Mouse (Mus musculus) CD4-positive, CD25-positive, alpha-beta regulatory T cell, adult 2 months (primary cell): Measurements from ENCODE around the gene Pla2g6.

Experiments
- DNase-seq: peaks from one replicate; pipeline ENCODE4 v3.0.0-alpha.2; 2012; ENCODE audit warnings: low read depth, low spot score

Gene Pla2g6

DNA sequence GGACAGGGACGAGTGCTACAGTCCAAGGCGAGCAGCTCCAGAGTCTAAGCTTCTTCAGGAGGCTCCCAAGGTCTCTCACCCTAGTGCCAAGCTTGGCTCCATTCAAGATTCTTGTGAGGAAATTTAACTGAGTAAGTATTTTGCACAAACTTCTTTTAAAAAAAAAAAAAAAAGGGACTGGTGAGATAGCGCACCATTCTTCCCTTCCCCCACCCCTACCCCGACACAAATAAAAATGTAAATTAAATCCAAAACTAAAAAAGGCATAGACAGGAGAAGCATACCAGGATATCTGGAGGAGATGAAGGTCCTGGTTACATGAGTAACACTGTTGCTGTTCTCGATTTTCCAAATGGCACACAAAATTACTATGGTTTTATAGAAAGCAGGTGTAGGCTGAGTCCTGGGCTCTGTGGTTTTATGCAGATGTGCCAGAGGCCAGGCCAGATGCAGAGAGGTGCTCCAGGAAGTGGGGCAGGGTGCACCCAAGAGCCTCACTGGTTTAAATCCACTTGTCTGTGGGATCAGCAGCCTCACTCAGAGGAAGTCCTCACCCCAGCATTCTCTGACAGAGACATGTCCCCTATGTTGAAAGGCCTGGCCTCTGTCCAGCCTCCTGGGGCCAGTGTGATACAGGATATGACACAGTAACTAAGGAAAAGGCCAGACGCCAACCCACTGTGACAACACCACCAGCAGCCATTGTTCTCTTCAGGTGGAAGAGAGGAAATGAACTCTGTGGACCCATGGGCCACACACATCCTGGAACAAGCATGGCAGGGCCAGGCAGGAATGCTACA, 5.0 kb downstream of the Pla2g6 start:
- peak; percentile 74 for DNase-seq

DNA sequence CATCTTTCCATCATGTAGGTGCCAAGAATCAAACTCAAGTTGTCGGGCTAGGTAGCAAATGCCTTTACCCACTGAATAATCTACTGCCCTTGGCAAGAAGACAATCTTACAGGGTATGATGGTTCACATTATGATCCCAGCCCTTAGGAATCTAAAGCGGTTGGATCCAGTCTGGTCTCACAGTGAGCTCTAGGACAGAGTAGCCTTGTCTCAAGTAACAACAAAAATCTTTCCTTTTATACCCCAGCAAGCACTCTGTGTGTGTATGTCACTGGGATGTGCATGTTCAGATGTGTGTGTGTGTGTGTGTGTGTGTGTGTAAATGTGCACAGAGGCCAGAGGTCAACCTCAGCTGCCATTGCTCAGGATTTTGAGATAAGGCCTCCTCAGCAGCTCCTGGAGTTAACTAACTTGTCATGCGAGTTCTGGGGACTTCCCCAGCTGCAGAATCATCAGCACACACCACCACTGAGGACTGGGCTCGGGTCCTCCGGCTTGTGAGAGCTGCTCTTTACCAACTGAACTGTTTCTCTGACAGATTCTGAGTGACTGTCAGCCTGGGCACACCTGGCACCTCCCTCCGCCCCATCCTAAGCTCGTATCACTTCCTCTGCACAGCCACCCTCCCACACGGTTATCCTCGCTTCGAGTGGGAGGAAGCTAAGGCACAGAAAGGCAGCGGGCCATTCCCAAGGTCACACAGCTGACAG, 5.8 kb downstream of the Pla2g6 start:
- peak; percentile 73 for DNase-seq

DNA sequence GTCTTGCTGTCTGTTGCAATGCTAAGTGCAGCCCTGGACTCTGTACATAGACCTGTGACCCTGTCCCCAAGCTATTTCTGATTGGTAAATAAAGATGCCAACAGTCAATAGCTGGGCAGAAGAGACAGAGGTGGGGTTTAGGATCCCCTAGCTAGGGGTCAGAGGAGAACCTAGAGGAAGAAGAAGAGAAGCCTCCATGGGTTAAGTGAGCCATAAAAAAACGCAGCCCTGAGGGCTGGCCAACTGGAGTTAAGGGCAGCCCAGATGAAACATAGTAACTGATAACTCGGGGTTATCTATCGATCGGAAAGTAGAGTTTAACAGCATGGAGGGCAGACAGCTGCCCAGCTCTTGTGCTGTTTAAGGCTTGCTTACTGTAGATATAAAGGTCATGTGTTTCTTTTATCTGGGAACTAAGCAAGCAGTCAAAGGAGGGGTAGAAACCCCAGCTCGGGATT, 6.4 kb downstream of the Pla2g6 start:
- DNase-seq = no peak

DNA sequence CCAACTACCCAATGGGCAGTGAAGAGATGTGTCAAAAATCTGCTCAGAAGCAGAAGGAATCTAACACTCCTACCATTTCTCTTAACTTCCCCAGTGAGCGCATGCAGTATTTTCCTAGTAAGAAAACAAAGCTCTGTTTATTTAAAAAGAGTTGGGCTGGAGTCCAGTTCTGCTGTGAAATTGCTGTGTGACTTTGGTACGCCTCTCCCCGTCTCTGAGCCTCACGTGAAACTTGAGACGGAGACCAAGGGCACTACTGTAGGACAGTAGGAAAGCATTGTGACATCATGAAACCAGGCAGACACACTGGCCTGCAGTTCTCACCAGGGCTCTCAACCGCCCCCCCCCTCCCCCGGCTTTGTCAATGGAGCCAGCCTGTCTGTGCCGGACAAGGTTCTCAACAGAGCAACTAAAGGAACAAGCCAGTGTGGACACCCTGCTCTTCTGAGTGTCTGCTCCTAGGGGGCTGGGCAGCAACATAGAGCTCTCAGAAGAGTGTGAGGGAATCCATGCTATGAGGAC, 14.3 kb downstream of the Pla2g6 start:
- DNase-seq = no peak

DNA sequence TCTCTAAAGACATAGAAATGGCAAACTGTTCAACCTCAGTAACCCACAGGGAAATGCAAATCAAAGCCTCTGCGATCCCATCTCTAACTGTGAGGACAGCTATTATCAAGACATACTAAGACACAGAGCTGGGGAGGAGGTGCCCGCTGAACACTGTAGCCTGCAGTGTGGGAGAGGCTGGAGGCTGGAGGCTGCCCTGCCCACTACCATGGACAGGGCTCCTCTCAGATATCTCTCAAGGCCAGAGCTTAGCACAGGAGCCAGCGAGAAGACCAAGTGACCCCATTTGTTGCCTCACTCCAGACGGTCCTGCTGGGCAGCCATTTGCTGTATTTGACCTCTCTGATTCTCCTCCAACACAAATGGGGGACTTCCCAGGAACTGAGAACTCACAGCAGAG, 20.3 kb downstream of the Pla2g6 start:
- no peak for DNase-seq

DNA sequence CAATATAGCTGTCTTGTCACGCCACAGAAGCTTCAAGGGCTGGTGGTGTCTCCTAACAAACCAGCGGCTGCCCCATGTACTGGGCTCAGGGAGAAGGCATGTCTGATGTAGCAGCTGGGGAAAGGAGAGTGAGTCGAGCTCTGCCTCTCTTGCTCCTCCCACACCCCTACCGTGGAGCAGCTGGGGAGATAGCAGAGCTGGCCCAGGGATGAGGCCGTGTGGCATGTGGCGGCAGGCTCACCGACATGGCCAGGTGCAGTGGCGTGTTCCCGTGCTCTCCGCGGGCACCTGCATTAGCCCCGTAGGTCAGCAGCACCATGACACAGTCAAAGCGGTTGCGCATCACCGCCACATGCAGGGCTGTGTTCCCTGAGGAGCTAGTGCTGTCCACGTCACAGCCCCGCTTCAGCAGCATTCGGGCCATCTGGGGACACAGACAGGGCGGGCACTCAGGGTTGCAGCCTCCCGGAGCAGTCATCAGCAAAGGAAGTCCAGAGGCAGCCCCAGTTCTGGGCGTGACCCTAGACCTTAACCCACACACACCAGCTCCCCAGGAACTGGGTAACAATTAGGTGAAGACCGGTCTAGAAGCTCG, 22.1 kb downstream of the Pla2g6 start:
- DNase-seq = no peak

DNA sequence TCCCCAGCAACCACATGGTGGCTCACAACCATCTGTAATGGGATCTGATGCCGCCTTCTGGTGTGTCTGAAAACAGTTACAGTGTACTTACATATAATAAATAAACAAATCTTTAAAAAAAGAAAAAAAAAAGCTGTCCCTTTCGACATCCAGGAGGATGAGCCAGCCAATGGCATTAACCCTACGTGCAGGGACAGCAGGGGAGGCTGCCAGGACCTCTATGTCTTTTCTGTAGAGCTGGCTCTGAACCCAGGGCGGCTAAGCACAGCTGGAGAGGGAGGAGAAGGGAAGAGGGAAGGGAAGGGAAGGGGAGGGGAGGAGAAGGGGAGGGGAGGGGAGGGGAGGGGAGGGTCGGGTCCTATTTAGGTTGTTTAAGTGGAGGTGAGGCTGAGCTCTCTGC, 23.4 kb downstream of the Pla2g6 start:
- DNase-seq = no peak

DNA sequence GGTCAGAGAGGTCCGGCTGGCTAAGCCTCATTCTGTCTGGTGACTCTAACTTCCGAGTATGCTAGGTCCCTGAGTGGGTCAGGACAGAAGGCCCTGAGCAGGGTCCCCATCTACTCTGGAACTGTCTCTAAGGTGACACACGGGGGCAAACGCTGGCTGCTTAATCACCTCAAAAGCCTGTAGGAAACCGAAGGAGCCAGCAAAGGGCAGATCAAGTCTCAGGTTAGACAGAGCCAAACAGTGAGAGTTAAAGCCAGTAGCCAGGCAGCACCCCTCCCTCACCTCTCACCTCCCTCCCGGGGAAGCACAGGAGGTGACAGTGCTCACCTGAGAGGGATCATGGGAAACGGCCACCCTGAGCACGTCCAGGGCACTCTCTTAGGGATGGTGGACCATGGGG, 24.5 kb downstream of the Pla2g6 start:
- DNase-seq = no peak

DNA sequence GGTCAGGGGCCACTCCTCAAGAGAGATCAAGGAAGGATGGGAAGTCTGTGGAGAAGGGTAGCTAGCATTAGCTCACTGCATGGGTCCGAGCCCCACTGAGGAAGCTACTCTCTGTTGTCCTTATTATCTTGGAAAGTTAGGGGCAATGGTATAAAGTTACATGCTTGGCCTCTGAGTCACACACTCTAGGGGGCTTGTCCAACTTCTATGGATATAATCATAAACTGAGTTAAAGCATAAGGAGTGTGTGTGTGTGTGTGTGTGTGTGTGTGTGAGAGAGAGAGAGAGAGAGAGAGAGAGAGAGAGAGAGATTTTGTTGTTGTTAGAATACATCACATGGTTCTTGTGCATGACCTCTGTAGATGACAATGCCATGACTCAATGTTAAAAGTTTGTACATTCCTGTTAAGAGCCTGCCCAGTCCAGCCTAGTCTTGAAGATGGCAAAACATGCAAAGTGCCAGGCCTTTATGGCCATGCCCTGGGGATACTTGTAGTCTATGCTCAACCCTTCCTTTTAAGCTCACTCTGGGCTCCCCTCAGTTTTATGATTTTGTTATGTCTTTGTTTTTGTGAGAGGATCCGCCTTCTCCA, 28.5 kb downstream of the Pla2g6 start:
- no peak for DNase-seq

DNA sequence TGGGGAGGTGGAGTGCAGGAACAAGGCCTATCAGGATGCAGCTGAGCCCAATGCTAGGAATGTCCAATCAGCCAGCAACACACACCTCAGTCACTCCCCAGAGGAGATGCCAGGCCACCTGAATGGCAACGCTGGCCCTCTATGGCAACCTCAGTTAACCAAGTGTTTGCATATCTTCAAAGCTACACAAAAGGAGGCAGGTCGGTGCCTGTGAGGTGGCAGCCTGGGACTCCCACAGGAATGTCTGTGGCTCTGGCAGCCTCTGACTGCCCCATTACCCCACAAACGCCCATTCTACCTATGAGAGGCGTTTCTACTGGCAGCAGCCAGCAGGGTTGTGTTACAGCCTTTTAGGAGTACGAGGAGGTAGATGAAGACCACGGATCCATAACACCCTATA, 29.6 kb downstream of the Pla2g6 start:
- no peak for DNase-seq

DNA sequence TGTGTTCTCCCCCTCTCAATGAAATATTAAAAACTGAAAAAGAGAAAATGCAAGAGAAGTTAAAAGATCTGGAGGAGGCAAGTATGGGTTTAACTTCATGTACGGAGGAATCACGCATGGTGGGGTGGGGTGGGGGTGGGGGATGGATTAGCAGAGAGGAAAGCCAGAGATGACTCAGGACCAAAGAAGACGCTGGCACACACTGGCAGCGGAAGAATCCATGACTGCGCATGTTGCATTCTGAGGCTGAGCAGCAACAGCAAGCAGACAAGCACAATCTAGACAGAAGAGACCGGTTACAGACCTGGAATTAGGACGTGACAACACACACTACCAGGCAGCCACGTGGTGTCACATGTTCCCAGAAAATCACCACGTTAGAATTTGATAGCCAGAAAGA, 35.4 kb downstream of the Pla2g6 start:
- DNase-seq = no peak

DNA sequence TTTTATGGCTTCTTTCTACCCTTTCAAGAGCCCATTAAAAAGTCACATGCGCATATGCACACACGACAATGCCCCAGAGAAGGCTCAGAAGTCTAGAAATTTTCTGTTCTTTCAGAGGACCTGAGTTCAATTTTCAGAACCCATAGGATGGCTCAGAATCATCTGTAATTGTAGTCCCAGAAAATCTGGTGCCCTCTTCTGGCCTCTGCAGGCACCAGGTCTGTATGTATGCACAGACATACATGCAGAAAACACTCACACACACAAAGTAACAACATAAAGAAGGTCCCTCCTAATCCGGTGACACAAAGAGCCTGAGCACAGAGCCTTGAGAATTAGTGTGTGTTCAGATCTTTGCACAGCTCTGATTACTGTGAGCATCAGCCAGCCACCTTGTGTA, 37.9 kb downstream of the Pla2g6 start:
- no peak for DNase-seq

DNA sequence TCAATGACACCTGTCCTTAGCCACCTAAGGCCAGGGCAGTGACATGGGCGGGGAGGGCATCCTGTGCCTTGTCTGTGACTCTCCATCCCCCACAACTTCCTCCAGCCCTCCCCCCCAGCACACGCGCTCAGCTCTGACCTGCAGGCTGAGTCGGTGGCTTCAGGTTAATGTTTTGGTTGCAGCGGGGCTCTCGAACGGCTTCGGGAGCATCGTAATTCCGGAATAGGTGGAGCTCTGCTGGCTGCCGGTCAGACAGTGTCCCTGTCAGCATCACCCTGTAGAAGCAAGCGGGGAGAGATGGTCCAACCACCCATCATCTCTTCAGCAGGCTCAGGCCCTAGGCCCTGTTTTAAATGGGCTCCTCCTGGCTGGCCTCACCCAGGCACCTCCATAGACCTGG, 38.7 kb downstream of the Pla2g6 start:
- DNase-seq = no peak

DNA sequence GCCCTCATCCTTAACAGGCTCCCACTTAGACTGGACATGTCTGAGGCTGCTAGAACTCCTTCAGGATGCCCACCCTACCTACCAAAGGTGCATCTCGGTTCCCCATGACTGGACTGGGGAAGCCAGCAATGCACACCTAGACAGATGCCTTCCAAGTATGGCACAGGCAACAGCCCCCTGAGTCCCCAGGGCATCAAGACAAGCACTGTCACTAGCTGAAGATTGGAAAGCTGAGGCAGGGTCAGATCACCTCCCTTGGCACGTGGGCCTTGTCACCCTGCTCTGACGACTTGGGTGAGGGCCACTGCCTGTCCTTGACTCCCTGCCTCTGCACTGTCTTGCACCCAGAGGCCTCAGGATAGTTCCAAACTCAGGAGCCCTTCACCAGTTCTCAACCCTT, 39.8 kb downstream of the Pla2g6 start:
- no peak for DNase-seq

DNA sequence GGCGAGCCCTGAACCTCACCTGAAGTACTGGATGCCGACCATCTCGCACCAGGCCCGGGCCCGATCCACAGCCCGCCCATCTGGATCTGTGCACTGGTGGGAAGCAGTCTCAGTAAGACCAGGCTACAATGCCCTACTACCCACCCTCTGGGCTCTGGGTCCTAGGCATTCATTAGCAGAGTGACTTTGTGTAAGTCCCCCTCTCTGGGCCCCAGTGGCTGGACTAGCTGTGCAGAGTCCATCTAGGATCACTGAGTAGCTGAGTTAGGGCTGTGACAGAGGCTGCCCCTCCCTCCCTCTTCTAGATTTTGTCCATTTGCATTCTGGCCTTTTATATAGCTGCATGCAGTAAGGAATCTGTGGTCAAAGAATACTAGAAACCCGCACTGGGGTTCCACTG, 41.1 kb downstream of the Pla2g6 start:
- DNase-seq = no peak

DNA sequence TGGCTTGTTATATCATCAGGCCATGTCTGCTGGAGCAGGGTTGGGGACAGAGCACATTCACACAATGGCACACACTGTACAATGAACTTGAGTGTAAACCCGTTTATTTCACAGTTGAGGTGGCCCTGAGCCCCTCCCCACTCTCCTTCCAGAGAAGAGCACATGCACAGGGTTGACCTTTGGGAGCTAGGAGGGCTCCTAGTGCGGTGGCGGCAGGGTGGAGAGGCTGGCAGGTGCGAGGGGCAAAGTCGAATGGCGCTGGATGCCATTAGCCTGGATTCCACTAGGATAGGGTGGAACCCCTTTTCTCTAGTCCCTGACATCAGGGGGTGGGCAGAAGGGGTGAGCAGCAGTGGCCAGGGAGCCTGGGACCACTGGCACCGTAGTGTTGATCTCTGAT, 42.0 kb downstream of the Pla2g6 start:
- DNase-seq = no peak

DNA sequence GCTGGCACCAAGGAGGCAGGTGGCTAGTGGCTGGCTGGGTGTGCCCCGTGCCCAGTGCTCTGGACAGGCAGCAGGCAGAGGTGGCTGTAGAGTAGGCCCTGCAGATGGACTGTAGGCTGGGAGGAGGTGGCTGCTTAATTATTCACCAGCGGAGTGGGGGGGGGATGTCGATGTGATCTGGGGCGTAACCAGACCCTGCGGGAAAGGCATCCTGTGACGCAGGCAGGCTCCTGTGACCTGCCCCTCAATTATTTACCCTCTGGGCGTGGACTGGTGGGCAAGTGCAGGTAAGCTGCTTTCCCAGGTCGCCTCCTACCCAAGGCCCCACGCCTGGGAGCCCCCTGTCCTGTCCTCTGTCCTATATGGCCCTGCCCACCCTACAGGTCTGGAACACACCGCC, 42.8 kb downstream of the Pla2g6 start, which contains the start of gene Baiap2l2:
Gene Baiap2l2, minus strand, starts transcription at position 139 of the 400 bp plus-strand sequence.
- no peak for DNase-seq

DNA sequence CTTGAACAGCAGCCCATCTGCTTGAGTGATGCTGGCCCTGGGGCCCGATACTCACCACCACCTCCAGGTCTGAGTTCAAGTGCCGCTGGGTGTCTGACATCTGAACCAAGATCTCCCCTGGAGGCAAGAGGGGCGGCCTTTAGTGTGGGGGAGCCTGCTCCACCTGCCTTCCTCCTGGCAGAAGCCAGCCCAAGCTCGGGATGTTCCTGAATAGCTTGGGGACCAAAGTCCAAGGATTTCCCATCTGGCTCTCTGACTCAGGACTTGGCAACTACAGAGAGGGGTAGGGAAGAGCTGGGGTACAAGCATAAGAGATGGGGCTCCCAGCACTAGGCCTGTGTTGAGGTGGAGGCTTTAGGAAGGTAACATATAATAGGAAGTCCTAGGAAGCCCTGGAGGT, 44.8 kb downstream of the Pla2g6 start:
- DNase-seq = no peak

DNA sequence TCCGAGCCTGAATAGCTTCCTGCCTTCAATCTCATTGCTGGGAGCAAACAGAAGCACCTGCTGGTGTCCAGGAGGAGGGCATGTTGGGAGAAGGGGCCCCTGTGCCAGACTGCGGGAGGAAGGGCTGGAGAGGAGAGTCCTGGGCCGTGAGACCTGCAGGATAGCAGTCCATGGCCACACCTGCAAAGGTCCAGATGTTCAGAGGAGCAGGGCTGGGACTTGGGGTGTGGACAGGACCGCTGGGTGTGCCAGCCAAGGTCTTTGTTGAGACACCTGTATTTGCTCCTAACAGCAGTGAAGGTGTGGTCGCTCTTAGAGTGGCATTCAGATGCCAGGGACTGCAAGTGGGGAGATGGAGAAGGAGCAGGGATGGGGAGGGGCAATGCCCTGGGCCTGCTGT, 45.8 kb downstream of the Pla2g6 start:
- no peak for DNase-seq

DNA sequence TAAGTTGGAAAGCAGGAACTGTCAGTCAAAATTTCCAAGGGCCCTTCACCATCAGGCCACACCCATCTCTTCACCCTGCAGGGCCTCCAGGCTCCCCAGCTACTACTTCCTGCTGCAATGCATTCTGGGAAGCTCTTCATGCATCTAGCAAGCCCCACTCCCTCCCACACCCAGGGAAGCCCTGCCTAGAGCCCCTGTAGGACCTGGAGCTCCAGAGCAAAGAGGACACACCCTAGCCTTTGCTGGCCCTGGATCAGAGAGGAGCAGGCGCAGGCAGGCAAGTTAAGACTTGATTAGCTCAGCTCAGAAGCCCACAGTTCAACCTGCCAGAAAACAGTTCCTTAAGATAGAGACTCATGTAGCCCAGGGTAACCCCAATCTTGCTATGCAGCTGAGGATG, 46.8 kb downstream of the Pla2g6 start:
- peak; percentile 79 for DNase-seq

DNA sequence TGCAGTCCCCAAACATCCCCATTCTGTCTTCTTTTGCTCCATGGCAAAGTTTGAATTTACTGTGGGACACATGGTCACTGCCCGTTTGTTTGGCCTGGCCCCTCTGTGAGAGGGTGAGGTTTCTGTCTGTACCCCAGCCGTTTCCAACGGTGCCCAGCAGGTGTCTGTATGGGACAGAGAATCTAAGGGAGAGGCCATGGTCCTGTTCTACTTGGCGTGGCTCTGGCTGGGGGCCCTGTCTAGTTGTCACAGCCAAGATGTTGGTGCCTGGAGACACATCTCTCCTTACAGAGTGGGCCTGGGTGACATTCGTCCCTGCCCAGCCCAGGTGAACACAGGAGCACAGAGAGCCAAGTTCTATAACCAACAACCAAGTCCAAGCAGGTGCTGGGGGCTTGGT, 47.3 kb downstream of the Pla2g6 start:
- peak; percentile 22 for DNase-seq

DNA sequence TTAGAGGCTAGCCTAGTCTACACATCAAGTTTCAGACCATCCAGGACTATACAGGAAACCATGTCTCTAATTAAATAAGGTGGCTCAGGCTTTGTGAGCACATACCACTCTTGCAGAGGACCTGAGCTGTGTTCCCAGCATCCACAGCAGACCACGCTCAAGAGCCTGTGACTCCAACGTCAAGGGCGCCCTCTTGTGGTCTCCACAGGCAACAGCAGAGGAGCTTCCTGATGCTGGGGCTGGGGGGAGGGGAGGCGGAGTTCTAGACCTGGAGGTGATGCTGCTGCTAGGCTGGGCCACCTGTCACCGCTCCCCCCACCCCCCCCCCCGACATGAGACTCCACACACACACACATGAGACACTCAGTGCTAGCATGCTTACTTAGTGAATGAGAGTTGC, 48.0 kb downstream of the Pla2g6 start:
- peak; percentile 78 for DNase-seq
